Comparison of ENCODE assay signal across 8 mouse cellular contexts in the genomic region with DNA sequence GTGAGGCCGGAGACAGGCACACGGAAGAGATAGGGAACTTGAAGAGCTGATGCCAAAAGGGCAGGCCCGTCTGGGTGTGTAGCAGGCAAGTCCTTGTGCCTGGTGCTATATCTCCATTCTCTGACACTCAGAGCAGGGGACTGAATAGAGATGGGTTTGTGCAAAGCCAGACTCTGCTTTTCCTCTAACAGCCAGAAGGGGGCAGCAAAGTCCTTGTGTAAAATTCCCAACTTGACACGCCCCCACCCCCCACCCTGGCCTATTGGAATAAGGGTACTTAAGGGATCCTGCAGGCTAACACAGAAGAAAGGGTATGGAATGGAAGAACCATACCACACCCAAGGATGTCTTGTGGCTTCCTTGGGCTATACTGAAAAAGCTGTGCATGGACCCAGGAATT. TPM values are rescaled to one million over a fixed set of nuclear protein-coding genes. Genes with fewer than 3 reads are reported as not detected.
DNase-seq lines count a peak whose midpoint lies in the region; ATAC-seq lines count a peak whose summit lies in the region.

No protein-coding gene starts in this region.

- WGBS in forebrain, embryonic 10.5 days = 16% methylated on average over 4 of the region's 4 CpGs
- 13% methylated on average over 4 of the region's 4 CpGs for WGBS in hindbrain, embryonic 15.5 days
- WGBS in midbrain, embryonic 14.5 days = 14% methylated on average over 4 of the region's 4 CpGs

- H3K9me3 ChIP-seq in forebrain, embryonic 10.5 days = no peaks in the 10 kb centered on the region
- no peaks in the 10 kb centered on the region for H3K9me3 ChIP-seq in hindbrain, embryonic 15.5 days
- H3K9me3 ChIP-seq in midbrain, embryonic 14.5 days (ENCODE audit: control insufficient read depth, low read length) = no peaks in the 10 kb centered on the region

- H3K4me3 ChIP-seq in forebrain, embryonic 10.5 days = no peak overlapping the region
- H3K4me3 ChIP-seq in hindbrain, embryonic 15.5 days = no peak overlapping the region
- H3K4me3 ChIP-seq in midbrain, embryonic 14.5 days (replicated peaks; ENCODE audit: low read depth, low read length) = no peak overlapping the region

- H3K4me2 ChIP-seq in hindbrain, embryonic 15.5 days = no peak overlapping the region
- H3K4me2 ChIP-seq in midbrain, embryonic 14.5 days (ENCODE audit: low read length) = no peak overlapping the region

- intact Hi-C loops in gastrocnemius, postnatal 14 days (cut with DNase I; ENCODE audit: low total_unique reads) = no loop called here
- intact Hi-C loops in left cerebral cortex, postnatal 14 days (cut with DNase I) = loop anchor here (5.0 kb wide), 4 partner anchors 80 to 190 kb away; partner anchors contain the start of genes Aqp2 and Aqp5

- ATAC-seq in hindbrain, embryonic 15.5 days (ENCODE audit: low FRiP score, low read depth) = peak; percentile 75
- peak; percentile 57; the same call in 1 of the 2 replicates for ATAC-seq in midbrain, embryonic 14.5 days (ENCODE audit: low FRiP score, low TSS enrichment)

- H3K9ac ChIP-seq in hindbrain, embryonic 15.5 days = no peak overlapping the region
- no peak overlapping the region for H3K9ac ChIP-seq in midbrain, embryonic 14.5 days (replicated peaks; ENCODE audit: low read length)

- DNase-seq in gastrocnemius, postnatal 14 days = peak; percentile 41
- no peak for DNase-seq in gastrocnemius, postnatal 25 days
- DNase-seq in brain, adult 2 months (ENCODE audit: low read depth, low spot score) = peak; percentile 95
- peak; percentile 61 for DNase-seq in forebrain, embryonic 10.5 days (ENCODE audit: extremely low spot score, low spot score)
- DNase-seq in left cerebral cortex, postnatal 14 days (ENCODE audit: low spot score in 2 of 2) = peak; percentile 74 to 83
- peak; percentile 91 for DNase-seq in midbrain, embryonic 14.5 days
- peak; percentile 56 for DNase-seq in thymus, postnatal 0 days (ENCODE audit: low spot score)

- no peak overlapping the region for H3K27ac ChIP-seq in forebrain, embryonic 10.5 days
- H3K27ac ChIP-seq in hindbrain, embryonic 15.5 days (replicated peaks) = no peak overlapping the region
- no peak overlapping the region for H3K27ac ChIP-seq in midbrain, embryonic 14.5 days (replicated peaks; ENCODE audit: low read depth, low read length)

- peaks cover 30% of the 10 kb centered on the region for H3K4me1 ChIP-seq in forebrain, embryonic 10.5 days
- peaks cover 26% of the 10 kb centered on the region for H3K4me1 ChIP-seq in hindbrain, embryonic 15.5 days (replicated peaks)
- peaks cover 6% of the 10 kb centered on the region; the same call in 1 of the 2 replicates for H3K4me1 ChIP-seq in midbrain, embryonic 14.5 days (ENCODE audit: control insufficient read depth, insufficient read depth, low read length)

- no peaks in the 10 kb centered on the region for H3K36me3 ChIP-seq in forebrain, embryonic 10.5 days (replicated peaks)
- no peaks in the 10 kb centered on the region for H3K36me3 ChIP-seq in hindbrain, embryonic 15.5 days
- H3K36me3 ChIP-seq in midbrain, embryonic 14.5 days (ENCODE audit: control insufficient read depth, insufficient read depth, low read length) = no peaks in the 10 kb centered on the region

- peaks cover 40% of the 10 kb centered on the region for H3K27me3 ChIP-seq in forebrain, embryonic 10.5 days (ENCODE audit: poor library complexity, severe bottlenecking)
- H3K27me3 ChIP-seq in hindbrain, embryonic 15.5 days = no peaks in the 10 kb centered on the region
- 0 out of 2 replicates have a peak, but pooled peaks cover 3% of the 10 kb centered on the region for H3K27me3 ChIP-seq in midbrain, embryonic 14.5 days (ENCODE audit: control insufficient read depth, insufficient read depth, low read length)

RNA-seq across cellular contexts. Expression of gene Bcdin3d, which starts 22.5 kb away (rescaled TPM):
- 1 to 10 TPM; 3.9 to 5.0 TPM for total RNA-seq in gastrocnemius, postnatal 14 days (2021)
- total RNA-seq in gastrocnemius, postnatal 25 days (2021) = 1 to 10 TPM; 3.0 to 4.1 TPM
- 19.6 and 20.5 TPM in 2 replicates for polyA plus RNA-seq in forebrain, embryonic 10.5 days (2016; fragmentation: Nextera tagmentation; extraction: Ambion mirVana)
- 16.4 and 17.7 TPM in 2 replicates for polyA plus RNA-seq in hindbrain, embryonic 15.5 days (2015; fragmentation: Nextera tagmentation; extraction: Ambion mirVana)
- total RNA-seq in left cerebral cortex, postnatal 14 days (2021) = 1 to 10 TPM; 4.7 to 4.8 TPM
- 23.0 and 24.6 TPM in 2 replicates for polyA plus RNA-seq in midbrain, embryonic 14.5 days (2014; fragmentation: Nextera tagmentation; extraction: Ambion mirVana)
- polyA plus RNA-seq in thymus, postnatal 0 days (2015; fragmentation: Nextera tagmentation; extraction: Ambion mirVana) = 24.3 and 24.7 TPM in 2 replicates

RNA-seq across cellular contexts. Expression of gene Faim2, which starts 30.9 kb away (rescaled TPM):
- under 1 TPM; 0.14 to 0.16 TPM for total RNA-seq in gastrocnemius, postnatal 14 days (2021)
- total RNA-seq in gastrocnemius, postnatal 25 days (2021) = under 1 TPM; 0.13 to 0.20 TPM
- 0.32 and 0.44 TPM in 2 replicates for polyA plus RNA-seq in forebrain, embryonic 10.5 days (2016; fragmentation: Nextera tagmentation; extraction: Ambion mirVana)
- polyA plus RNA-seq in hindbrain, embryonic 15.5 days (2015; fragmentation: Nextera tagmentation; extraction: Ambion mirVana) = 42.2 and 48.7 TPM in 2 replicates
- total RNA-seq in left cerebral cortex, postnatal 14 days (2021) = 100 to 1,000 TPM; 220 to 261 TPM
- 17.9 and 19.0 TPM in 2 replicates for polyA plus RNA-seq in midbrain, embryonic 14.5 days (2014; fragmentation: Nextera tagmentation; extraction: Ambion mirVana)
- polyA plus RNA-seq in thymus, postnatal 0 days (2015; fragmentation: Nextera tagmentation; extraction: Ambion mirVana) = 0.08 and 0.14 TPM in 2 replicates

RNA-seq across cellular contexts. Expression of gene Nckap5l, which starts 39.5 kb away (rescaled TPM):
- total RNA-seq in gastrocnemius, postnatal 14 days (2021) = 1 to 10 TPM; 8.5 to 10.0 TPM
- total RNA-seq in gastrocnemius, postnatal 25 days (2021) = 1 to 10 TPM; 3.1 to 4.8 TPM
- polyA plus RNA-seq in forebrain, embryonic 10.5 days (2016; fragmentation: Nextera tagmentation; extraction: Ambion mirVana) = 10.9 and 13.7 TPM in 2 replicates
- polyA plus RNA-seq in hindbrain, embryonic 15.5 days (2015; fragmentation: Nextera tagmentation; extraction: Ambion mirVana) = 14.7 and 17.1 TPM in 2 replicates
- total RNA-seq in left cerebral cortex, postnatal 14 days (2021) = 10 to 100 TPM; 27.6 to 35.6 TPM
- 16.8 and 17.6 TPM in 2 replicates for polyA plus RNA-seq in midbrain, embryonic 14.5 days (2014; fragmentation: Nextera tagmentation; extraction: Ambion mirVana)
- 5.7 and 6.0 TPM in 2 replicates for polyA plus RNA-seq in thymus, postnatal 0 days (2015; fragmentation: Nextera tagmentation; extraction: Ambion mirVana)

Comparison
In these comparisons a context has a peak if more than half of its experiments do, and no peak if none do; other contexts are left out.
1. RNA of gene Faim2, which starts 30.9 kb away (polyA plus RNA-seq): 42.2 to 48.7 TPM in hindbrain, embryonic 15.5 days and 17.9 to 19.0 TPM in midbrain, embryonic 14.5 days; 0.32 to 0.44 TPM in forebrain, embryonic 10.5 days and 0.08 to 0.14 TPM in thymus, postnatal 0 days; every median in the first group is over 10 times any median in the second.